Mouse (Mus musculus) Patski (cell line): ENCODE data around the gene Pabpc6. TPM values are rescaled to one million over a fixed set of nuclear protein-coding genes. Genes with fewer than 3 reads are reported as not detected.

Experiments
- ATAC-seq: fragments of 100-300 bp; one replicate; pipeline ENCODE4 v1.8.0; 2021
- CTCF ChIA-PET: fragments of 350-600 bp; sonication (Branson Sonifier 250); formaldehyde crosslinking; loops from one replicate; lab custom pipeline; 2022; ENCODE audit warnings: inconsistent platforms; lab: Charles Lee
- POLR2A ChIA-PET: fragments of 350-600 bp; sonication (Branson Sonifier 250); formaldehyde crosslinking; loops from one replicate; lab custom pipeline; 2022; ENCODE audit warnings: antibody characterized with exemption, inconsistent platforms; lab: Charles Lee
- DNase-seq: peaks from one replicate; pipeline ENCODE4 v3.0.0-alpha.2; 2011; ENCODE audit warnings: low read depth, low spot score
- H3K27me3 ChIP-seq: fragments of 371-371 bp; one replicate; pipeline ENCODE4 v1.5.1; 2021
- CTCF ChIP-seq: fragments of 100-300 bp; IDR thresholded peaks from one replicate; pipeline ENCODE4 v1.5.1; 2021
- in situ Hi-C: fragments of 300-500 bp; cut with MboI; formaldehyde crosslinking; loops from 3 replicates; pipeline ENCODE4 v1.11.1; 2018; ENCODE audit warnings: low pct_unique_long_range_greater_than_20kb, mixed read lengths
- polyA plus RNA-seq: library from polyadenylated mRNA; unstranded; gene quantifications from one replicate; pipeline ENCODE4 v1.2.3, GENCODE M21; 2021

Pabpc6 gene
- not detected for polyA plus RNA-seq

- ChIA-PET POLR2A (interaction anchor here (0.6 kb wide), 1 partner anchor 596 kb away, joined by 3 read pairs; no protein-coding TSS in a partner anchor), CTCF (interaction anchor here (1.2 kb wide), 1 partner anchor 11 kb away, joined by 3 read pairs; no protein-coding TSS in a partner anchor)
- no peak for TF ChIP-seq CTCF
- H3K27me3 ChIP-seq = peaks cover 11% of the 10 kb centered on the region
- in situ Hi-C loops = no loop called here
- DNase-seq = no peak
- ATAC-seq = no peak
Measured at GRCm38 (mm10) chr17:9669283-9669905, at the start of gene Pabpc6. Gene Pabpc6 (minus strand): TSS chr17:9669717.

GRCm38 (mm10) chr17:9710910-9711309 lies 41.4 kb upstream of the Pabpc6 start:
- TF ChIP-seq CTCF = no peak
- ATAC-seq = no peak
- no peak for DNase-seq
- peaks cover 15% of the 10 kb centered on the region for H3K27me3 ChIP-seq
- ChIA-PET POLR2A (no interaction called here), CTCF (no interaction called here)
- in situ Hi-C loops = no loop called here

- ChIA-PET CTCF (no interaction called here), POLR2A (no interaction called here)
- no peak for TF ChIP-seq CTCF
Measured at GRCm38 (mm10) chr17:9708888-9709287, 39.4 kb upstream of the Pabpc6 start.

GRCm38 (mm10) chr17:9707356-9707755 lies 37.8 kb upstream of the Pabpc6 start:
- ChIA-PET CTCF (no interaction called here), POLR2A (no interaction called here)
- ATAC-seq (no peak), DNase-seq (no peak)
- TF ChIP-seq CTCF = no peak
- in situ Hi-C loops = no loop called here
- H3K27me3 ChIP-seq = peaks cover 15% of the 10 kb centered on the region

More at GRCm38 (mm10) chr17:9708888-9709287, 39.4 kb upstream of the Pabpc6 start:
- in situ Hi-C loops = no loop called here
- no peak for ATAC-seq
- peaks cover 15% of the 10 kb centered on the region for H3K27me3 ChIP-seq
- DNase-seq = no peak

GRCm38 (mm10) chr17:9697763-9698162 lies 28.2 kb upstream of the Pabpc6 start:
- POLR2A ChIA-PET = no interaction called here
- no peak for TF ChIP-seq CTCF
- peaks cover 4% of the 10 kb centered on the region for H3K27me3 ChIP-seq
- in situ Hi-C loops = no loop called here
- DNase-seq = no peak
- no peak for ATAC-seq
- CTCF ChIA-PET = no interaction called here

GRCm38 (mm10) chr17:9691251-9691650 lies 21.7 kb upstream of the Pabpc6 start:
- CTCF ChIA-PET = no interaction called here
- POLR2A ChIA-PET = no interaction called here
- H3K27me3 ChIP-seq = peaks cover 9% of the 10 kb centered on the region
- no peak for TF ChIP-seq CTCF
- DNase-seq (no peak), ATAC-seq (no peak)
- in situ Hi-C loops = no loop called here

- ATAC-seq = no peak
- no peak for TF ChIP-seq CTCF
- in situ Hi-C loops = no loop called here
- DNase-seq = no peak
- ChIA-PET CTCF (no interaction called here), POLR2A (no interaction called here)
- no peaks in the 10 kb centered on the region for H3K27me3 ChIP-seq
Measured at GRCm38 (mm10) chr17:9683539-9684155, 14.1 kb upstream of the Pabpc6 start.

- POLR2A ChIA-PET = no interaction called here
- no peak for ATAC-seq
- CTCF ChIA-PET = interaction anchor here (1.0 kb wide), 1 partner anchor 11 kb away, joined by 3 read pairs; the partner anchor contains the start of gene Pabpc6
- in situ Hi-C loops = no loop called here
- H3K27me3 ChIP-seq = no peaks in the 10 kb centered on the region
- DNase-seq = no peak
- TF ChIP-seq CTCF = no peak
Measured at GRCm38 (mm10) chr17:9680741-9681140, 11.2 kb upstream of the Pabpc6 start.

GRCm38 (mm10) chr17:9675175-9675789 lies 5.8 kb upstream of the Pabpc6 start:
- H3K27me3 ChIP-seq = no peaks in the 10 kb centered on the region
- DNase-seq (no peak), ATAC-seq (no peak)
- TF ChIP-seq CTCF = no peak
- in situ Hi-C loops = no loop called here
- CTCF ChIA-PET = no interaction called here
- POLR2A ChIA-PET = no interaction called here

- ChIA-PET POLR2A (no interaction called here), CTCF (interaction anchor here (1.9 kb wide), 1 partner anchor 10 kb away, joined by 4 read pairs; no protein-coding TSS in a partner anchor)
- DNase-seq = no peak
- in situ Hi-C loops = no loop called here
- peaks cover 11% of the 10 kb centered on the region for H3K27me3 ChIP-seq
- no peak for ATAC-seq
- no peak for TF ChIP-seq CTCF
Measured at GRCm38 (mm10) chr17:9667955-9668354, 1.6 kb downstream of the Pabpc6 start.

GRCm38 (mm10) chr17:9658651-9659050 lies 10.9 kb downstream of the Pabpc6 start:
- CTCF ChIA-PET = no interaction called here
- DNase-seq (no peak), ATAC-seq (no peak)
- POLR2A ChIA-PET = no interaction called here
- TF ChIP-seq CTCF = no peak
- no peaks in the 10 kb centered on the region for H3K27me3 ChIP-seq
- in situ Hi-C loops = no loop called here
